Mouse (Mus musculus) stomach, embryonic 15.5 days (tissue): ENCODE measurements around the gene Slc17a2. TPM values are rescaled to one million over a fixed set of nuclear protein-coding genes. Genes with fewer than 3 reads are reported as not detected.

Experiments used
- ATAC-seq: fragments of 200-750 bp; cut with Nextera tagmentation; 2 replicates; pipeline ENCODE4 v1.8.0; 2017; ENCODE audit warnings: low read depth, moderate number of reproducible peaks, moderate TSS enrichment; ENCODE audit not compliant: insufficient read depth, low FRiP score
- H3K27ac ChIP-seq: fragments of 300-500 bp; sonication (generic); 2 replicates; pipeline ENCODE4 v1.5.1; 2015; ENCODE audit warnings: mild to moderate bottlenecking, inconsistent platforms
- H3K27me3 ChIP-seq: fragments of 300-500 bp; sonication (generic); replicated peaks from 2 replicates; pipeline ENCODE4 v1.6.1; 2015; ENCODE audit warnings: inconsistent platforms
- H3K36me3 ChIP-seq: fragments of 300-500 bp; sonication (generic); 2 replicates; pipeline ENCODE4 v1.6.1; 2015; ENCODE audit warnings: inconsistent platforms
- H3K4me1 ChIP-seq: fragments of 300-500 bp; sonication (generic); 2 replicates; pipeline ENCODE4 v1.6.1; 2015; ENCODE audit warnings: inconsistent platforms
- H3K4me2 ChIP-seq: fragments of 300-500 bp; sonication (generic); 2 replicates; pipeline ENCODE4 v1.6.1; 2015; ENCODE audit warnings: mild to moderate bottlenecking, inconsistent platforms
- H3K4me3 ChIP-seq: fragments of 300-500 bp; sonication (generic); replicated peaks from 2 replicates; pipeline ENCODE4 v1.5.1; 2015; ENCODE audit warnings: inconsistent platforms
- H3K9ac ChIP-seq: fragments of 300-500 bp; sonication (generic); 2 replicates; pipeline ENCODE4 v1.6.1; 2015; ENCODE audit warnings: inconsistent platforms
- H3K9me3 ChIP-seq: fragments of 300-500 bp; sonication (generic); 2 replicates; pipeline ENCODE4 v1.6.1; 2016; ENCODE audit warnings: inconsistent platforms
- WGBS: fragments of 180-500 bp; shearing (Covaris S2); methylation state at CpG from one replicate; pipeline ENCODE4 v1.1.7; 2015; 5-methylcytosine and 5-hydroxymethylcytosine counted together
- polyA plus RNA-seq: library from polyadenylated mRNA; unstranded; fragments of >200 nt; fragmentation: Nextera tagmentation; extraction: Ambion mirVana; gene quantifications from 2 replicates; pipeline ENCODE4 v1.2.1, GENCODE M21; 2015

Slc17a2 gene
- polyA plus RNA-seq, 1 experiment from 2014 or later: 0.15 TPM

GRCm38 (mm10) chr13:23866086-23866710 lies 59.4 kb downstream of the Slc17a2 start:
- Histone ChIP-seq H3K27ac (0 out of 2 replicates have a peak overlapping the region, but pooled peaks have one; percentile 11), H3K4me2 (no peak overlapping the region), H3K27me3 (no peaks in the 10 kb centered on the region), H3K36me3 (no peaks in the 10 kb centered on the region), H3K4me3 (no peak overlapping the region), H3K9ac (no peak overlapping the region), H3K9me3 (no peaks in the 10 kb centered on the region), H3K4me1 (no peaks in the 10 kb centered on the region)
- ATAC-seq: no peak
- 61% methylated on average over 9 of the region's 9 CpGs for WGBS

- no peak overlapping the region for H3K9ac ChIP-seq
- H3K27ac ChIP-seq: no peak overlapping the region
- H3K36me3 ChIP-seq: no peaks in the 10 kb centered on the region
- no peak for ATAC-seq
- no peaks in the 10 kb centered on the region for H3K9me3 ChIP-seq
- H3K4me3 ChIP-seq: no peak overlapping the region
- no peaks in the 10 kb centered on the region for H3K4me1 ChIP-seq
- no peaks in the 10 kb centered on the region for H3K27me3 ChIP-seq
- H3K4me2 ChIP-seq: no peak overlapping the region
- WGBS: 80% methylated on average over 6 of the region's 6 CpGs
Observed at GRCm38 (mm10) chr13:23867000-23867399, 60.2 kb downstream of the Slc17a2 start.

DNA sequence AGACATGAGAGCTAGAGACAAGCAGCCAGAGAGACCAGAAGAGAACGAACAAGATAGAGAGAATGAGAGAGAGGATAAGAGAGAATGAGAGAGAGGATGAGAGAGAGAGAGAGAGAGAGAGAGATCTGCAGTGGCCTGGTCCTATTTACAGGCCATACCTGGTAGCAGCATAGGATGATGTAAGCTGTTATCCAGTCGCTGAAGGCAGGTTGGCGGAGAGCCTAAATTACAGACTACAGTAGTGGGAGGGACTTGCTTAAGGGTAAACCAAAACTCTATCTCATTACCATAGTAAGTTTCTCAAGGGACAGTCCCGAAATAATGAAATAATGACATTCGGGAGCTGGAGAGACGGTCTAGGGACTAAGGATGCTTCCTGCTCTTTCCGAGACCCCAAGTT lies 60.6 kb downstream of the Slc17a2 start, which contains the start of gene Slc17a1:
Gene Slc17a1, plus strand, starts transcription at position 346 of the 400 bp plus-strand sequence.
- Histone ChIP-seq H3K36me3 (no peaks in the 10 kb centered on the region), H3K9ac (no peak within 1 kb of the TSS), H3K27ac (no peak within 1 kb of the TSS), H3K4me3 (no peak within 1 kb of the TSS), H3K27me3 (no peaks in the 10 kb centered on the region), H3K4me1 (no peaks in the 10 kb centered on the region), H3K9me3 (no peaks in the 10 kb centered on the region), H3K4me2 (no peak within 1 kb of the TSS)
- no peak for ATAC-seq
- 85% methylated on average over 7 of the region's 7 CpGs for WGBS

GRCm38 (mm10) chr13:23868790-23869533 lies 62.2 kb downstream of the Slc17a2 start:
- ATAC-seq: no peak
- 82% methylated on average over 8 of the region's 8 CpGs for WGBS

GRCm38 (mm10) chr13:23869996-23870395 lies 63.2 kb downstream of the Slc17a2 start:
- no peak overlapping the region for H3K4me2 ChIP-seq
- no peak for ATAC-seq
- no peak overlapping the region for H3K9ac ChIP-seq
- H3K9me3 ChIP-seq: no peaks in the 10 kb centered on the region
- no peak overlapping the region for H3K4me3 ChIP-seq
- H3K27ac ChIP-seq: no peak overlapping the region
- no peaks in the 10 kb centered on the region for H3K36me3 ChIP-seq
- H3K4me1 ChIP-seq: no peaks in the 10 kb centered on the region
- 62% methylated on average over 3 of the region's 3 CpGs for WGBS
- no peaks in the 10 kb centered on the region for H3K27me3 ChIP-seq

More at GRCm38 (mm10) chr13:23868790-23869533, 62.2 kb downstream of the Slc17a2 start:
- no peak overlapping the region for H3K4me2 ChIP-seq
- no peak overlapping the region for H3K4me3 ChIP-seq
- H3K4me1 ChIP-seq: no peaks in the 10 kb centered on the region
- H3K27ac ChIP-seq: no peak overlapping the region
- no peak overlapping the region for H3K9ac ChIP-seq
- H3K36me3 ChIP-seq: no peaks in the 10 kb centered on the region
- no peaks in the 10 kb centered on the region for H3K9me3 ChIP-seq
- no peaks in the 10 kb centered on the region for H3K27me3 ChIP-seq

GRCm38 (mm10) chr13:23873141-23873540 lies 66.3 kb downstream of the Slc17a2 start:
- H3K36me3 ChIP-seq: no peaks in the 10 kb centered on the region
- WGBS: 55% methylated on average over 5 of the region's 5 CpGs

More at GRCm38 (mm10) chr13:23873141-23873540, 66.3 kb downstream of the Slc17a2 start:
- H3K4me2 ChIP-seq: no peak overlapping the region
- H3K27ac ChIP-seq: no peak overlapping the region
- H3K9ac ChIP-seq: no peak overlapping the region
- H3K27me3 ChIP-seq: no peaks in the 10 kb centered on the region
- no peak for ATAC-seq
- H3K9me3 ChIP-seq: no peaks in the 10 kb centered on the region
- H3K4me3 ChIP-seq: no peak overlapping the region
- H3K4me1 ChIP-seq: no peaks in the 10 kb centered on the region

Other genes starting within 250 kb of the Slc17a2 start
- gene Hist1h3e, start 244.6 kb upstream of the Slc17a2 start, polyA plus RNA-seq: 6.7 TPM in 2 replicates
- 95.8 and 121 TPM in 2 replicates for gene Hist1h2ae, start 235.8 kb upstream of the Slc17a2 start, polyA plus RNA-seq
- gene Hist1h2bg, start 235.6 kb upstream of the Slc17a2 start, polyA plus RNA-seq: 11.7 and 17.0 TPM in 2 replicates
- 3.5 and 3.8 TPM in 2 replicates for gene Hist1h2bf, start 232.8 kb upstream of the Slc17a2 start, polyA plus RNA-seq
- 2.4 and 3.4 TPM in 2 replicates for gene Hist1h2ad, start 232.6 kb upstream of the Slc17a2 start, polyA plus RNA-seq
- gene Hist1h3d, start 231.2 kb upstream of the Slc17a2 start, polyA plus RNA-seq: 5.7 and 7.9 TPM in 2 replicates
- 117 and 130 TPM in 2 replicates for gene Hist1h4d, start 225.4 kb upstream of the Slc17a2 start, polyA plus RNA-seq
- gene Hist1h2be, start 185.9 kb upstream of the Slc17a2 start, polyA plus RNA-seq: 2.9 TPM in 2 replicates
- 24.6 and 25.3 TPM in 2 replicates for gene Hist1h1e, start 184.4 kb upstream of the Slc17a2 start, polyA plus RNA-seq
- gene Hist1h2ac, start 123.0 kb upstream of the Slc17a2 start, polyA plus RNA-seq: 1.9 and 2.4 TPM in 2 replicates
- gene Hist1h2bc, start 122.8 kb upstream of the Slc17a2 start, polyA plus RNA-seq: 104 and 105 TPM in 2 replicates
- 0.19 TPM in 1 of 2 replicates, not detected in the other for gene Hist1h1t, start 111.2 kb upstream of the Slc17a2 start, polyA plus RNA-seq
- 4.0 and 6.1 TPM in 2 replicates for gene Hist1h4c, start 108.5 kb upstream of the Slc17a2 start, polyA plus RNA-seq
- gene Hfe, start 96.1 kb upstream of the Slc17a2 start, polyA plus RNA-seq: 7.9 and 8.8 TPM in 2 replicates
- 50.6 and 54.3 TPM in 2 replicates for gene Hist1h1c, start 68.2 kb upstream of the Slc17a2 start, polyA plus RNA-seq
- gene Hist1h3c, start 61.4 kb upstream of the Slc17a2 start, polyA plus RNA-seq: 5.5 and 5.7 TPM in 2 replicates
- gene Hist1h2bb, start 60.3 kb upstream of the Slc17a2 start, polyA plus RNA-seq: 2.5 and 3.4 TPM in 2 replicates
- 43.8 and 63.1 TPM in 2 replicates for gene Hist1h2ab, start 55.9 kb upstream of the Slc17a2 start, polyA plus RNA-seq
- 7.4 and 10.6 TPM in 2 replicates for gene Hist1h3b, start 54.7 kb upstream of the Slc17a2 start, polyA plus RNA-seq
- gene Hist1h4b, start 50.0 kb upstream of the Slc17a2 start, polyA plus RNA-seq: 3.5 and 4.1 TPM in 2 replicates
- gene Hist1h4a, start 45.8 kb upstream of the Slc17a2 start, polyA plus RNA-seq: 0.42 and 0.55 TPM in 2 replicates
- gene Hist1h3a, start 44.6 kb upstream of the Slc17a2 start, polyA plus RNA-seq: 4.8 and 6.9 TPM in 2 replicates
- gene Hist1h1a, start 43.3 kb upstream of the Slc17a2 start, polyA plus RNA-seq: 2.0 and 2.9 TPM in 2 replicates
- gene Trim38, start 37.1 kb upstream of the Slc17a2 start, polyA plus RNA-seq: 0.06 TPM in 1 of 2 replicates, not detected in the other
- 0.34 and 0.36 TPM in 2 replicates for gene Slc17a3, start 32.4 kb downstream of the Slc17a2 start, polyA plus RNA-seq
- 0.06 and 0.19 TPM in 2 replicates for gene Slc17a1, start 60.8 kb downstream of the Slc17a2 start, polyA plus RNA-seq
- gene Slc17a4, start 108.0 kb downstream of the Slc17a2 start, polyA plus RNA-seq: 4.0 and 4.7 TPM in 2 replicates
- gene Hist1h2ba, start 127.2 kb downstream of the Slc17a2 start, polyA plus RNA-seq: not detected in 2 replicates
- not detected in 2 replicates for gene Hist1h2aa, start 127.5 kb downstream of the Slc17a2 start, polyA plus RNA-seq
- gene Scgn, start 184.2 kb downstream of the Slc17a2 start, polyA plus RNA-seq: 5.0 and 6.4 TPM in 2 replicates